Mouse (Mus musculus) liver, adult 2 months (tissue): ENCODE results near the gene Ggnbp2.

Experiments
- CTCF ChIP-seq: fragments of 200-500 bp; IDR thresholded peaks from 2 replicates; pipeline ENCODE4 v1.5.1; 2011; ENCODE audit warnings: low read depth, low read length, control low read depth
- POLR2A ChIP-seq: fragments of 200-500 bp; IDR thresholded peaks from 2 replicates; pipeline ENCODE4 v1.6.1; 2011; ENCODE audit warnings: low read length, control low read depth; ENCODE audit not compliant: insufficient read depth; ENCODE audit errors: extremely low read depth

DNA sequence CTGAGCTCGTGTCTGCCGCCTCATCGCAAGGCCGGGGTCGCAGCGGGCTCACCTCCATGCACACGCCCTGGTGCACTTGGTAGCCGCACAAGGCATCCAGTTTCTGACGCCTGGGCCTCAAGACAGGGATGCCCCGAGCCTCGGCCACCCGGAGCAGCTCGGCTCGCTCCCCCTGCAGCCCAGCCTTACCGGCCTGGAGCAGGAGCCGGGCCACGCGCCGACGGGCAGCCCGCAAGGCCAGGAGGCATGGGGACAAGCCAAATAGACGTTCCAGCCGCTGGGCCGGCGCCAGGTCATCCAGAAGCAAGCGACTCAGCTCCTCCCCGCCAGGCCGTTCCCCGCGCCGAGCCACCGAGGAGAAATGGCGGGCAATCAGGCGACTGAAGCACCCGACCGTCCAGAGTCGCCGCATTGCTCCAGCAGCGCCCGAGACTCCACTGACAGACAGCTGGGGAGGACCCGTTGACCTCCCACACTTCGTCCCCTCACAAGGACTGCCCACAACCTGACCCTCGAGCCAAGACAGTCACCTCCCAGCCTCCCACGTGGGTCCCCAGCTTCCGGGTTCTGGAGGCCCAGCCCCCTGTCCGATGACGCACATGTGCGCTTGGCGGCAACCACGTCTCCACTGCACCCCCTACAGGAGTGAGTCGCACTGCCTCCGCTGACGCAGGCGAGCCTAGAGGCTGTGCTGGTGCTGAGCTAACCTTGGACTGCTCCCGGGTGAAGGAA lies 51.5 kb downstream of the Ggnbp2 start, which contains the start of gene Mrm1:
- peak; percentile 85 for TF ChIP-seq POLR2A
- TF ChIP-seq CTCF: peak; percentile 97
